Mouse (Mus musculus) lung, embryonic 14.5 days (tissue): ENCODE data around the gene Itga9. TPM values are rescaled to one million over a fixed set of nuclear protein-coding genes. Genes with fewer than 3 reads are reported as not detected.

ENCODE experiments used
- ATAC-seq: fragments of 200-750 bp; cut with Nextera tagmentation; 2 replicates; pipeline ENCODE4 v1.8.0; 2017; ENCODE audit warnings: mild to moderate bottlenecking, moderate TSS enrichment, moderate library complexity; ENCODE audit not compliant: insufficient read depth
- DNase-seq: peaks from one replicate; pipeline ENCODE4 v3.0.0-alpha.2; 2015
- H3K27ac ChIP-seq: fragments of 300-500 bp; sonication (generic); 2 replicates; pipeline ENCODE4 v1.5.1; 2014; ENCODE audit warnings: low read depth, mild to moderate bottlenecking, moderate library complexity
- H3K27me3 ChIP-seq: fragments of 300-500 bp; sonication (generic); 2 replicates; pipeline ENCODE4 v1.6.1; 2014; ENCODE audit warnings: low read length, control low read depth; ENCODE audit not compliant: insufficient read depth
- H3K36me3 ChIP-seq: fragments of 300-500 bp; sonication (generic); 2 replicates; pipeline ENCODE4 v1.6.1; 2014; ENCODE audit warnings: control low read depth; ENCODE audit not compliant: insufficient read depth
- H3K4me1 ChIP-seq: fragments of 300-500 bp; sonication (generic); 2 replicates; pipeline ENCODE4 v1.6.1; 2014; ENCODE audit warnings: antibody characterized with exemption, control low read depth; ENCODE audit not compliant: insufficient read depth
- H3K4me2 ChIP-seq: fragments of 300-500 bp; sonication (generic); 2 replicates; pipeline ENCODE4 v1.6.1; 2014; ENCODE audit warnings: mild to moderate bottlenecking
- H3K4me3 ChIP-seq: fragments of 300-500 bp; sonication (generic); 2 replicates; pipeline ENCODE4 v1.5.1; 2014; ENCODE audit warnings: low read depth, low read length
- H3K9ac ChIP-seq: fragments of 300-500 bp; sonication (generic); 2 replicates; pipeline ENCODE4 v1.6.1; 2014
- H3K9me3 ChIP-seq: fragments of 300-500 bp; sonication (generic); 2 replicates; pipeline ENCODE4 v1.6.1; 2016; ENCODE audit warnings: low read depth, low read length, control low read depth
- CTCF ChIP-seq: IDR thresholded peaks from 2 replicates; pipeline ENCODE4 v1.5.1; 2016; ENCODE audit warnings: antibody characterized with exemption, low read depth
- WGBS: fragments of 180-500 bp; shearing (Covaris S2); extraction: QIAGEN DNeasy Blood & Tissue Kit; methylation state at CpG from one replicate; pipeline ENCODE4 v1.1.7; 2014; 5-methylcytosine and 5-hydroxymethylcytosine counted together
- polyA plus RNA-seq: library from polyadenylated mRNA; unstranded; fragments of >200 nt; fragmentation: Nextera tagmentation; extraction: Ambion mirVana; gene quantifications from 2 replicates; pipeline ENCODE4 v1.2.1, GENCODE M21; 2014

Gene Itga9
- polyA plus RNA-seq, 1 experiment from 2014 or later = 28.7 TPM

GRCm38 (mm10) chr9:118733601-118734000 is 127.1 kb downstream of the Itga9 start:
- Histone ChIP-seq H3K4me3 (no peak overlapping the region), H3K9me3 (no peaks in the 10 kb centered on the region), H3K27ac (no peak overlapping the region), H3K36me3 (no peaks in the 10 kb centered on the region), H3K27me3 (no peaks in the 10 kb centered on the region), H3K9ac (no peak overlapping the region), H3K4me2 (no peak overlapping the region), H3K4me1 (peaks cover 30% of the 10 kb centered on the region)
- 34% methylated on average over 3 of the region's 3 CpGs for whole genome bisulfite sequencing
- no peak for ATAC-seq
- DNase-seq = no peak
- TF ChIP-seq CTCF = no peak

GRCm38 (mm10) chr9:118737124-118737523 is 130.6 kb downstream of the Itga9 start:
- ATAC-seq (no peak), DNase-seq (no peak)
- TF ChIP-seq CTCF = no peak
- Histone ChIP-seq H3K9ac (no peak overlapping the region), H3K4me3 (no peak overlapping the region), H3K9me3 (no peaks in the 10 kb centered on the region), H3K36me3 (no peaks in the 10 kb centered on the region), H3K27ac (peak overlapping the region; percentile 88), H3K4me1 (peaks cover 23% of the 10 kb centered on the region), H3K27me3 (no peaks in the 10 kb centered on the region), H3K4me2 (no peak overlapping the region)
- 65% methylated on average over 2 of the region's 2 CpGs for WGBS

GRCm38 (mm10) chr9:118737601-118738137 is 131.2 kb downstream of the Itga9 start:
- no peak overlapping the region for H3K4me3 ChIP-seq
- no peak for TF ChIP-seq CTCF
- H3K4me1 ChIP-seq = peaks cover 23% of the 10 kb centered on the region
- no peaks in the 10 kb centered on the region for H3K27me3 ChIP-seq
- no peak overlapping the region for H3K9ac ChIP-seq
- H3K36me3 ChIP-seq = no peaks in the 10 kb centered on the region
- peak overlapping the region; percentile 88 for H3K27ac ChIP-seq
- no peaks in the 10 kb centered on the region for H3K9me3 ChIP-seq
- DNase-seq = peak; percentile 87
- no peak overlapping the region for H3K4me2 ChIP-seq
- peak; percentile 87 for ATAC-seq
- 11% methylated on average over 9 of the region's 9 CpGs for WGBS

- no peak overlapping the region for H3K4me2 ChIP-seq
- peaks cover 23% of the 10 kb centered on the region for H3K4me1 ChIP-seq
- H3K27me3 ChIP-seq = no peaks in the 10 kb centered on the region
- no peaks in the 10 kb centered on the region for H3K36me3 ChIP-seq
- H3K27ac ChIP-seq = peak overlapping the region; percentile 88
- no peak overlapping the region for H3K4me3 ChIP-seq
- ATAC-seq (no peak), DNase-seq (no peak)
- TF ChIP-seq CTCF = no peak
- 72% methylated on average over 5 of the region's 5 CpGs for WGBS
- H3K9ac ChIP-seq = no peak overlapping the region
- no peaks in the 10 kb centered on the region for H3K9me3 ChIP-seq
These were observed 131.8 kb downstream of the Itga9 start for GRCm38 (mm10) chr9:118738311-118738710.

DNA sequence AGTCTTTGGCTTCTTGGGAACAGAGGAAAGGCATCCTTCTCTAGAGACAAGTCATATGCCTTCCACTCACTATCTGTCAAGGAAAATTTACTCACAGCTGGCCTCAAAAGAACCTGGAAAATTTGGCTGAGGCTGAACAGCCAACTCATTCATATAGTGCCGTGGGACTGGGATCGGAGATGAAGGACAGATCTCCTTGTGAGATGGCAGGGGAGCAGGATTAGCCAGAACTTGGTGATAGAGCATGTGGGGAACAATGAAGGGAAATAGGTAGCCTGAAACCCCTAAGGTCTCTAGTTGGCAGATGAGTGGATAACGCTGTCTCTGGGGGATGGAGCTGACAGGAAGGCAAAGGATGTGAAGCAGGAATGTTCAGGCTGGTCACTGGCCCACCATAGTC is 132.6 kb downstream of the Itga9 start:
- H3K4me2 ChIP-seq = no peak overlapping the region
- no peaks in the 10 kb centered on the region for H3K36me3 ChIP-seq
- no peak for DNase-seq
- WGBS = 87% methylated on average over 3 of the region's 3 CpGs
- no peak for TF ChIP-seq CTCF
- no peak overlapping the region for H3K9ac ChIP-seq
- no peaks in the 10 kb centered on the region for H3K27me3 ChIP-seq
- H3K27ac ChIP-seq = no peak overlapping the region
- H3K9me3 ChIP-seq = no peaks in the 10 kb centered on the region
- no peak for ATAC-seq
- H3K4me3 ChIP-seq = no peak overlapping the region
- peaks cover 23% of the 10 kb centered on the region for H3K4me1 ChIP-seq

DNA sequence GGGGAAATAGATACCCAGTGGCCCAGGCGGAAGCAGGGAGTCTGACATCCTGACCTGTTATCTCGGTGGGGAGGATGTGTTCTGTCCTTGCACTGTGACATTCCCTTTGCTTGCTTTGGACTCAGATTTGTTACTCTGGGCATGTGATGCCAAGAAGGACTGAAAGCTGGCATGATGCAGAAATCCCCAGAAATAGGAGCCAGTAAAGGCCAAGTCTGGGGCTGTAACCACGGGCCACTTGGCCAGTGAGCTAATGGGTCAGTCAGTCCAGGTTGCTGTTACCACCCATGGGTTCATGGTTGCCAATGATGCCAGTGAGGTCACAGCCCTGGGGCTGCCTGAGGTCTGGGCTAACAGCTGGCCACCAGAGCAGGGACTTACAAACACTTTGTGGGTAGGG is 133.2 kb downstream of the Itga9 start:
- Histone ChIP-seq H3K27ac (no peak overlapping the region; the same call in 1 of the 2 replicates), H3K4me3 (no peak overlapping the region), H3K9ac (no peak overlapping the region), H3K4me2 (no peak overlapping the region), H3K27me3 (no peaks in the 10 kb centered on the region), H3K36me3 (no peaks in the 10 kb centered on the region), H3K4me1 (peaks cover 23% of the 10 kb centered on the region), H3K9me3 (no peaks in the 10 kb centered on the region)
- ATAC-seq (no peak), DNase-seq (no peak)
- WGBS = 79% methylated on average over 3 of the region's 3 CpGs
- TF ChIP-seq CTCF = no peak

DNA sequence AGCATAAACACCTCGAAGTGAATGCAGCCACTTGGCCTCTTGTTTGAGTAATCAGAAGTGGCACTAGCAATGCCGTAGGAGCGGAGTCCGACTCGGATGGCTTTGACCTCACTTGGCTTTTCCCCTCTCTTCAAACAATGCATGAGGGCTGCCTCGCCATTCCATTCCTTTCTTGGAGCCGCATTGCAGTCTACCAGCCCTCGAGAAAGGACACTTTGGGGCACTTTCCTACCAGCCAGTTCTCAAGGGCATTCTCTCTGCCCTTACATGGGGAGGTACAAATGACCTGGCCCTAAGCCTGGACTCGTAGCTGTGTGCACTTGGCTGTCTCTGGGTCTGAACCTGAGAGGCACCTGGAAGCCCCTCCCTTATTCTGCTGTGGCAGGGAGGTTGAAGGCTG is 134.8 kb downstream of the Itga9 start:
- no peak for TF ChIP-seq CTCF
- peaks cover 23% of the 10 kb centered on the region for H3K4me1 ChIP-seq
- no peak overlapping the region for H3K4me3 ChIP-seq
- peak overlapping the region; percentile 77 for H3K27ac ChIP-seq
- H3K27me3 ChIP-seq = no peaks in the 10 kb centered on the region
- H3K9ac ChIP-seq = no peak overlapping the region
- H3K9me3 ChIP-seq = no peaks in the 10 kb centered on the region
- H3K4me2 ChIP-seq = no peak overlapping the region; the same call in 1 of the 2 replicates
- H3K36me3 ChIP-seq = peaks cover 3% of the 10 kb centered on the region; the same call in 1 of the 2 replicates
- 0 out of 2 replicates have a peak, but pooled peaks have one; percentile 8 for ATAC-seq
- DNase-seq = peak; percentile 51
- 59% methylated on average over 9 of the region's 9 CpGs for WGBS
